Comparison of ENCODE assay signal across 17 mouse cellular contexts in the genomic region with DNA sequence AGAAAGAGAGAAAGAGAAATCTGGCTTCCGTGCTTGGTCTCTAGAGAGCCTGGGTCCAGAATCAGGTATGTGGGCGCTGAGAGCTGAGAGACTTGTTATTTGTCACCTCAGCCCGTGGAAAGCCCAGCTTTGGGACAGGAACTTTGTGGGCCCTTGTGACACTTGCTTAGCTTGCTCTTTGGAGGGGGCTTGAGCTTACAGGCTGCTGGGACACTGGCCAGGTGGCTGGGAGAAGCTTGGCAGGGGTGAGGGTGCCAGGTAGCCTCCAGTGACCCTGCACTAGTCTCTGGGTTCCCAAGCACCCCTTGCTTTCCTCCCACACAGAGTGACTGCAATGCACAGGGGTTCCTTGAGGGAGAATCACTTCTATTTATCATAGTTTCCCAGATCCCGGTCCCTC. TPM values are rescaled to one million over a fixed set of nuclear protein-coding genes. Genes with fewer than 3 reads are reported as not detected.
DNase-seq lines count a peak whose midpoint lies in the region; ATAC-seq and TF ChIP-seq lines count a peak whose summit lies in the region.
"Had no signal": no experiment of that assay in that cellular context is flagged by ENCODE, and none has a peak within 500 bp of the region (broad histone marks: within the 10 kb centered on the region; RNA-seq: fewer than 3 reads in every experiment).

No protein-coding gene starts in this region.

- no peaks in the 10 kb centered on the region for H3K9me3 ChIP-seq in heart, embryonic 10.5 days
- H3K9me3 ChIP-seq in lung, postnatal 0 days (ENCODE audit: low read length), result no peaks in the 10 kb centered on the region
- H3K9me3 ChIP-seq in heart, postnatal 0 days (replicated peaks; ENCODE audit: control insufficient read depth, low read length), result 0 out of 2 replicates have a peak, but pooled peaks cover 6% of the 10 kb centered on the region
- no peaks in the 10 kb centered on the region for H3K9me3 ChIP-seq in limb, embryonic 10.5 days (replicated peaks)
- H3K9me3 ChIP-seq in midbrain, postnatal 0 days (ENCODE audit: low read length), result no peaks in the 10 kb centered on the region
- H3K9me3 ChIP-seq: embryonic facial prominence, embryonic 10.5 days; intestine, embryonic 15.5 days had no signal

- 56% methylated on average over 4 of the region's 4 CpGs for WGBS in heart, embryonic 10.5 days
- WGBS in lung, postnatal 0 days, result 45% methylated on average over 4 of the region's 4 CpGs
- WGBS in heart, postnatal 0 days, result 32% methylated on average over 4 of the region's 4 CpGs
- 76% methylated on average over 4 of the region's 4 CpGs for WGBS in limb, embryonic 10.5 days
- WGBS in midbrain, postnatal 0 days, result 68% methylated on average over 4 of the region's 4 CpGs

- TF ChIP-seq EP300 in lung, postnatal 0 days (IDR thresholded peaks at IDR 0.05), result no peak
- TF ChIP-seq EP300 in heart, postnatal 0 days (IDR thresholded peaks at IDR 0.05; ENCODE audit: low read depth), result no peak

- no peak for TF ChIP-seq CTCF in lung, postnatal 0 days (IDR thresholded peaks at IDR 0.05)
- TF ChIP-seq CTCF in heart, postnatal 0 days (IDR thresholded peaks at IDR 0.05; ENCODE audit: low read depth), result no peak
- no peak for TF ChIP-seq CTCF in midbrain, postnatal 0 days (IDR thresholded peaks at IDR 0.05)

- H3K9ac ChIP-seq in lung, postnatal 0 days (replicated peaks; ENCODE audit: low read depth), result no peak overlapping the region
- H3K9ac ChIP-seq in heart, postnatal 0 days (replicated peaks; ENCODE audit: low read depth, low read length), result no peak overlapping the region
- no peak overlapping the region for H3K9ac ChIP-seq in midbrain, postnatal 0 days (replicated peaks; ENCODE audit: low read length, poor library complexity, severe bottlenecking)
- H3K9ac ChIP-seq: hindbrain, embryonic 14.5 days; intestine, embryonic 15.5 days had no signal

- ATAC-seq in lung, postnatal 0 days, result 0 out of 2 replicates have a peak, but pooled peaks have one; percentile 1
- ATAC-seq in heart, postnatal 0 days (ENCODE audit: insufficient read depth, low read depth), result peak; percentile 43
- no peak for ATAC-seq in midbrain, postnatal 0 days (ENCODE audit: low FRiP score)
- ATAC-seq: forebrain, embryonic 14.5 days; intestine, embryonic 15.5 days had no signal

- peaks cover 17% of the 10 kb centered on the region for H3K4me1 ChIP-seq in heart, embryonic 10.5 days
- H3K4me1 ChIP-seq in lung, postnatal 0 days (ENCODE audit: insufficient read depth, low read depth, low read length), result peaks cover 2% of the 10 kb centered on the region; the same call in 1 of the 2 replicates
- H3K4me1 ChIP-seq in heart, postnatal 0 days (ENCODE audit: control insufficient read depth, insufficient read depth), result peaks cover 17% of the 10 kb centered on the region; the same call in 1 of the 2 replicates
- peaks cover 22% of the 10 kb centered on the region for H3K4me1 ChIP-seq in limb, embryonic 10.5 days
- peaks cover 7% of the 10 kb centered on the region; the same call in 1 of the 2 replicates for H3K4me1 ChIP-seq in midbrain, postnatal 0 days (ENCODE audit: insufficient read depth, low read length)

- intact Hi-C loops in heart, postnatal 25 days (cut with DNase I), result no loop called here

- DNase-seq in heart, embryonic 10.5 days (ENCODE audit: low spot score), result no peak
- no peak for DNase-seq in heart, postnatal 25 days (ENCODE audit: low spot score)
- no peak for DNase-seq in lung, postnatal 0 days (ENCODE audit: low spot score)
- DNase-seq in lung, postnatal 14 days, result no peak
- peak; percentile 17 for DNase-seq in heart, postnatal 0 days (ENCODE audit: low spot score)
- no peak for DNase-seq in limb, embryonic 10.5 days (ENCODE audit: low spot score)
- DNase-seq in embryo, embryonic 10.5 days (ENCODE audit: low spot score), result no peak
- DNase-seq in midbrain, postnatal 0 days (ENCODE audit: low spot score), result no peak
- DNase-seq: adrenal gland, adult 2 months; adrenal gland, postnatal 25 days; cerebellum, adult 18-20 months; cerebellum, adult 9-11 months; cerebellum, postnatal 36 days had no signal

- H3K36me3 ChIP-seq in heart, embryonic 10.5 days, result no peaks in the 10 kb centered on the region
- H3K36me3 ChIP-seq in lung, postnatal 0 days (ENCODE audit: insufficient read depth, low read length), result no peaks in the 10 kb centered on the region
- H3K36me3 ChIP-seq in heart, postnatal 0 days (replicated peaks; ENCODE audit: control insufficient read depth, insufficient read depth, low read length), result no peaks in the 10 kb centered on the region
- no peaks in the 10 kb centered on the region for H3K36me3 ChIP-seq in limb, embryonic 10.5 days
- no peaks in the 10 kb centered on the region for H3K36me3 ChIP-seq in midbrain, postnatal 0 days (ENCODE audit: insufficient read depth, low read length)
- H3K36me3 ChIP-seq: embryonic facial prominence, embryonic 10.5 days; intestine, embryonic 15.5 days had no signal

- H3K27ac ChIP-seq in heart, embryonic 10.5 days, result peak overlapping the region; percentile 59; the same call in 1 of the 2 replicates
- H3K27ac ChIP-seq in lung, postnatal 0 days (ENCODE audit: low read length), result no peak overlapping the region
- H3K27ac ChIP-seq in heart, postnatal 0 days (ENCODE audit: low read depth), result peak overlapping the region; percentile 6; the same call in 1 of the 2 replicates
- peak overlapping the region; percentile 10; the same call in 1 of the 2 replicates for H3K27ac ChIP-seq in limb, embryonic 10.5 days
- no peak overlapping the region for H3K27ac ChIP-seq in midbrain, postnatal 0 days (ENCODE audit: low read depth, low read length)
- H3K27ac ChIP-seq: embryonic facial prominence, embryonic 10.5 days; hindbrain, embryonic 14.5 days; intestine, embryonic 15.5 days had no signal

- H3K4me3 ChIP-seq in heart, embryonic 10.5 days, result no peak overlapping the region
- no peak overlapping the region for H3K4me3 ChIP-seq in lung, postnatal 0 days (ENCODE audit: low read depth, low read length)
- no peak overlapping the region for H3K4me3 ChIP-seq in heart, postnatal 0 days (ENCODE audit: low read depth, low read length)
- H3K4me3 ChIP-seq in limb, embryonic 10.5 days, result no peak overlapping the region
- H3K4me3 ChIP-seq in midbrain, postnatal 0 days (ENCODE audit: low read depth, low read length), result no peak overlapping the region
- H3K4me3 ChIP-seq: embryonic facial prominence, embryonic 10.5 days; intestine, embryonic 15.5 days had no signal

- peaks cover 8% of the 10 kb centered on the region; the same call in 1 of the 2 replicates for H3K27me3 ChIP-seq in heart, embryonic 10.5 days (ENCODE audit: insufficient read depth, poor library complexity, severe bottlenecking)
- no peaks in the 10 kb centered on the region for H3K27me3 ChIP-seq in lung, postnatal 0 days (replicated peaks; ENCODE audit: insufficient read depth, low read length)
- H3K27me3 ChIP-seq in heart, postnatal 0 days (ENCODE audit: control insufficient read depth, insufficient read depth, low read length), result peaks cover 5% of the 10 kb centered on the region; the same call in 1 of the 2 replicates
- 0 out of 2 replicates have a peak, but pooled peaks cover 10% of the 10 kb centered on the region for H3K27me3 ChIP-seq in limb, embryonic 10.5 days (ENCODE audit: low read depth, poor library complexity, severe bottlenecking)
- no peaks in the 10 kb centered on the region for H3K27me3 ChIP-seq in midbrain, postnatal 0 days (ENCODE audit: insufficient read depth, low read length)
- H3K27me3 ChIP-seq: intestine, embryonic 15.5 days had no signal

- no peak overlapping the region for H3K4me2 ChIP-seq in lung, postnatal 0 days (replicated peaks; ENCODE audit: low read depth, low read length)
- 0 out of 2 replicates have a peak overlapping the region, but pooled peaks have one; percentile 10 for H3K4me2 ChIP-seq in heart, postnatal 0 days (ENCODE audit: low read depth, low read length)
- no peak overlapping the region for H3K4me2 ChIP-seq in midbrain, postnatal 0 days (ENCODE audit: low read depth, low read length, poor library complexity, severe bottlenecking)
- H3K4me2 ChIP-seq: hindbrain, embryonic 14.5 days; intestine, embryonic 15.5 days had no signal

RNA-seq across cellular contexts. Expression of gene Cracr2a, which starts 2.4 kb away (rescaled TPM):
- polyA plus RNA-seq in heart, embryonic 10.5 days (2016; fragmentation: Nextera tagmentation; extraction: Ambion mirVana), result 1.6 and 1.7 TPM in 2 replicates
- 1 to 10 TPM; 1.5 to 1.6 TPM for total RNA-seq in heart, postnatal 25 days (2021)
- polyA plus RNA-seq in lung, postnatal 0 days (2015; fragmentation: Nextera tagmentation; extraction: Ambion mirVana), result 5.4 and 6.5 TPM in 2 replicates
- 0.85 and 1.7 TPM in 2 replicates for total RNA-seq in heart, postnatal 0 days (2014; rRNA removed; ENCODE audit: low replicate concordance)
- 0.86 and 1.0 TPM in 2 replicates for polyA plus RNA-seq in heart, postnatal 0 days (2015; fragmentation: Nextera tagmentation; extraction: Ambion mirVana)
- 1.8 and 2.1 TPM in 2 replicates for polyA plus RNA-seq in limb, embryonic 10.5 days (2016; fragmentation: Nextera tagmentation; extraction: Ambion mirVana)
- 0.44 and 0.61 TPM in 2 replicates for total RNA-seq in midbrain, postnatal 0 days (2014; rRNA removed)
- 0.47 and 0.61 TPM in 2 replicates for polyA plus RNA-seq in midbrain, postnatal 0 days (2015; fragmentation: Nextera tagmentation; extraction: Ambion mirVana)

Comparison
In these comparisons a context has a peak if more than half of its experiments do, and no peak if none do; other contexts are left out.
1. H3K27ac ChIP-seq: peak in heart, embryonic 10.5 days (single experiment), heart, postnatal 0 days (single experiment) and limb, embryonic 10.5 days (single experiment); none in lung, postnatal 0 days (single experiment) and midbrain, postnatal 0 days (single experiment).